Mouse (Mus musculus) liver, embryonic 13.5 days (tissue): ENCODE data around the gene Faap20. TPM values are rescaled to one million over a fixed set of nuclear protein-coding genes. Genes with fewer than 3 reads are reported as not detected.

Source experiments
- ATAC-seq: fragments of 200-750 bp; cut with Nextera tagmentation; 2 replicates; pipeline ENCODE4 v1.8.0; 2017; ENCODE audit warnings: low read depth, mild to moderate bottlenecking, moderate number of reproducible peaks, moderate library complexity
- DNase-seq: peaks from one replicate; pipeline ENCODE4 v3.0.0; 2022
- H3K27ac ChIP-seq: fragments of 300-500 bp; sonication (generic); 2 replicates; pipeline ENCODE4 v1.5.1; 2015; ENCODE audit warnings: moderate library complexity, mild to moderate bottlenecking, inconsistent platforms
- H3K27me3 ChIP-seq: fragments of 300-500 bp; sonication (generic); 2 replicates; pipeline ENCODE4 v1.6.1; 2015; ENCODE audit warnings: mild to moderate bottlenecking, inconsistent platforms
- H3K36me3 ChIP-seq: fragments of 300-500 bp; sonication (generic); 2 replicates; pipeline ENCODE4 v1.6.1; 2015; ENCODE audit warnings: mild to moderate bottlenecking, inconsistent platforms
- H3K4me1 ChIP-seq: fragments of 300-500 bp; sonication (generic); replicated peaks from 2 replicates; pipeline ENCODE4 v1.6.1; 2015; ENCODE audit warnings: inconsistent platforms
- H3K4me2 ChIP-seq: fragments of 300-500 bp; sonication (generic); 2 replicates; pipeline ENCODE4 v1.6.1; 2015; ENCODE audit warnings: inconsistent platforms, mild to moderate bottlenecking, moderate library complexity
- H3K4me3 ChIP-seq: fragments of 300-500 bp; sonication (generic); replicated peaks from 2 replicates; pipeline ENCODE4 v1.5.1; 2015; ENCODE audit warnings: mild to moderate bottlenecking, inconsistent platforms
- H3K9ac ChIP-seq: fragments of 300-500 bp; sonication (generic); 2 replicates; pipeline ENCODE4 v1.6.1; 2015; ENCODE audit warnings: mild to moderate bottlenecking, inconsistent platforms
- H3K9me3 ChIP-seq: fragments of 300-500 bp; sonication (generic); replicated peaks from 2 replicates; pipeline ENCODE4 v1.6.1; 2016; ENCODE audit warnings: inconsistent platforms
- WGBS: fragments of 180-500 bp; shearing (Covaris S2); methylation state at CpG from one replicate; pipeline ENCODE4 v1.1.7; 2015; ENCODE audit not compliant: insufficient replicate concordance; 5-methylcytosine and 5-hydroxymethylcytosine counted together
- polyA plus RNA-seq: library from polyadenylated mRNA; unstranded; fragments of >200 nt; fragmentation: Nextera tagmentation; extraction: Ambion mirVana; gene quantifications from 2 replicates; pipeline ENCODE4 v1.2.1, GENCODE M21; 2015

Gene Faap20
- 23.4 and 23.6 TPM in 2 replicates for polyA plus RNA-seq

DNA sequence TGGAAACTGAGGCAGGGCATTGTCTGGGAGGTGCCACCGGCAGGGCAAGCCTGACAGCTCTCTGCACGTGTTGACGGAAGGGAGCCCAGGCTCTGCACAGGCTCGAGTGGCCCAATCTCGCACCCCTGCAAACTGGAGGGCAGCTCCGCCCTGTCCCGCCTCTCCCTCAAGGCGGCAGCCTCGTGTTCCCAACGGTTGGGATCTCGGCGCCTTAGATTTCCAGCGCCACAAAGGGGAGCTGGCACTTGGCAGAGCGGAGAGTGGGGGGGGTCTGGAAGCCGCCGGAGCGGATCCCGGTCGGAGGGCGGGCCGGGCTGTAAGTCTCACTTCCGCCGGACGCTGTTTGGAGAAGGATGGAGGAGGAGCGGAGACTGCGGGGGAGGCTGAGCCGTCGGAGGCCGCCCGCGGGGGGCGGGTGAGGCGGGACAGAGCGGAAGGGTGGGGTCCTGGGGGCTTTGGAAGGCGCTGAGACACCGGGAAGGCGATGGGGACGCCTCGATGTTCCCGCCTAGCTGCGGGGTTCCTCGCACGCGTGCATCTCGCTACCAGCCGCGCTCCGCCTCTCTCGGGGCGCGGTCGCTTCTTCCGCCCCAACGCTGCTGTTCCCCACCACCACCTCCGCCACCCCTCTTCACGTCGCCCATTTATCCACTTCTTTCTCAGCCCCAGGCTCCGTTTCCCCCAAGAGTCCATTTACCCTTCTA is at the start of gene Faap20:
Faap20 (plus strand) TSS at position 155 of the 704 bp plus-strand sequence.
- Histone ChIP-seq H3K27me3 (no peaks in the 10 kb centered on the region), H3K4me3 (peak within 1 kb of the TSS; percentile 69), H3K4me2 (peak within 1 kb of the TSS; percentile 93), H3K36me3 (no peaks in the 10 kb centered on the region), H3K4me1 (peaks cover 48% of the 10 kb centered on the region), H3K27ac (peak within 1 kb of the TSS; percentile 84), H3K9ac (peak within 1 kb of the TSS; percentile 78), H3K9me3 (no peaks in the 10 kb centered on the region)
- under 1% methylated on average over 50 of the region's 58 CpGs for WGBS
- peak; percentile 86 for ATAC-seq
- DNase-seq, result peak; percentile 71

DNA sequence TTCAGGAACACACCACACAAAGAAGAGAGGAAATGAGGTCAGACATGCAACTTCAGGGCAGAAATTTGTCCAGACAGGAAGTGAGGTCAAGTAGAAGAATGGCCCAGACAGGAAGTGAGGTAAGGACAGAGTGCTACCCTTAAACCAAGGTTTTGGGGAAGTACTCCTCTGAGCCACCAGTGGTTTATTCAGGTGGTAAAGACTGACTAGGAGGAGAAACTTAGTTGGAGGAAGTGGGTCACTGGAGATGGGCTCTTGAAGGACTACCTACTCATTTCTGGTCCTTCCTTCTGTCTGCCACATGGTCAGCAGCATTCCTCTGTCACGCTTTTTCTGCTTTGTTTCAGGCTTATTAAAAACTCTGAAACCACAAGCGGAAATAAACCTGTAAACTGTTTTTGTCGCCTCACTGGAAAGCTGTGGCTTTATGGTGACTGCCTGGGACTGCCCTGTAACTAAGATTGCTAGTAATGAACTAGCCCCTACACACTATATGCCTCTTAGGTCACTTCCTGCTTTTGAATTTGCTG is 48.7 kb upstream of the Faap20 start:
- Histone ChIP-seq H3K36me3 (no peaks in the 10 kb centered on the region), H3K4me2 (no peak overlapping the region), H3K9ac (no peak overlapping the region), H3K4me1 (peaks cover 86% of the 10 kb centered on the region), H3K27me3 (no peaks in the 10 kb centered on the region), H3K4me3 (no peak overlapping the region), H3K27ac (peak overlapping the region; percentile 58; the same call in 1 of the 2 replicates), H3K9me3 (no peaks in the 10 kb centered on the region)
- WGBS, result 32% methylated on average over 3 of the region's 3 CpGs
- DNase-seq (no peak), ATAC-seq (no peak)

DNA sequence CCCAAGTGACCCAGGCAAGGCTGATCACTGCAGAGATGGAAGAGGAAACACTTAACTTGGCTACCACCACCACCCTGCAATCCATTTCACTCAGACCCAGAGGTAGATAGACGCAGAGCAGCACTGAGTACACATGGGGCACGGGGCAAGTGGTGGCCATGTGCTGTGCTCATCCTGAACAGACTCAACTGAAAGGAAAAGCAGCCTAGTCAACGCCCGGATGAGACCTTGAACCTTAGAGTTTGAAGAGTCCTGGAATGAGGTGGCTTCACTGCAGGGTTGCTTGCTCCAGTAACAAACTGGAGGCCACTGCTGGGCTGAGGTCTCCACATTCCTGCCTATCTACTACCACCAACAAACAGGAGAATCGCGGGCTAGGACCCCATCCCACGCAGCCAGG is 47.8 kb upstream of the Faap20 start:
- 63% methylated on average over 7 of the region's 7 CpGs for WGBS
- peak; percentile 29; the same call in 1 of the 2 replicates for ATAC-seq
- H3K4me2 ChIP-seq, result no peak overlapping the region

DNA sequence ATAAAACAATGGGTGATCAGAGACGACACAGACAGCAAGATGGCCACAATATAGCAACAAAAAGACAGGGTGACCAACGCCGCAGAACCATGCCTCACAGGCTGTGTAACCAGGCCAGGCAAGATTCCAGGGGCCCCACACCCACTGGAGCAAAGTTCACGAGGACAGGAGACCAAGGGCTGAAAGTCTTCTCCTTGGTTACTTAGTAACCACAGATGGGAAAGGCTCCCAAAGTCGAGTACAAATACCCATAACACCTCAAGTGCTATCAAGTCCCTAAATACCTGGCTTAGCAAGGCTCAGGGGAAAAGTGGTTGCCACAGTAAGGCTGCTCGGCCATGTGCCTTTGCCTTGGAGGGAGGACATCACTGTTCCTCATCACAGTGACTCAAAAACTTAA is 43.7 kb upstream of the Faap20 start:
- Histone ChIP-seq H3K27ac (peak overlapping the region; percentile 68), H3K27me3 (no peaks in the 10 kb centered on the region), H3K36me3 (peaks cover 6% of the 10 kb centered on the region; the same call in 1 of the 2 replicates), H3K4me3 (no peak overlapping the region), H3K4me2 (peak overlapping the region; percentile 29; the same call in 1 of the 2 replicates), H3K4me1 (peaks cover 81% of the 10 kb centered on the region), H3K9me3 (no peaks in the 10 kb centered on the region), H3K9ac (no peak overlapping the region)
- DNase-seq (no peak), ATAC-seq (peak; percentile 41)
- WGBS, result 58% methylated on average over 6 of the region's 6 CpGs

More for the DNA sequence above, 47.8 kb upstream of the Faap20 start:
- DNase-seq, result no peak
- H3K4me3 ChIP-seq, result no peak overlapping the region
- no peaks in the 10 kb centered on the region for H3K27me3 ChIP-seq
- no peaks in the 10 kb centered on the region for H3K36me3 ChIP-seq
- H3K9ac ChIP-seq, result no peak overlapping the region
- peaks cover 89% of the 10 kb centered on the region for H3K4me1 ChIP-seq
- peak overlapping the region; percentile 58 for H3K27ac ChIP-seq
- H3K9me3 ChIP-seq, result no peaks in the 10 kb centered on the region

DNA sequence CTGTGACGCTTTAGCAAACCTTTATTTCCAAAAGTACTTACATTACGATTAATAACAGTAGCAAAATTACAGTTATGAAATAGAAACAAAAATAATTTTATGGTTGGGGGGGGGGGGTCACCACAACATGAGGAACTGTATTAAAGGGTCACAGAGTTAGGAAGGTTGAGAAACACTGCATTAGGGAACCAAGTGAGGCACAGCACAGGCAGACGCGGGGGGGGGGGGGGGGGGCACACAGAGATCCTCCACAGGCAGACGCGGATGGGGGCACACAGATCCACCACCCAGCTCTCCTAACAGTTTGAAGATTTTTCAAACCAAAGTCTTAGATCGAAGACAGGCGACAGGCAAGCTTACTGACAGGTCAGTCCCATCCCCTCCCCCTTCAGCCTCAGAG is 43.1 kb upstream of the Faap20 start:
- Histone ChIP-seq H3K4me2 (no peak overlapping the region), H3K4me3 (no peak overlapping the region), H3K4me1 (peaks cover 75% of the 10 kb centered on the region), H3K9ac (no peak overlapping the region), H3K36me3 (peaks cover 6% of the 10 kb centered on the region; the same call in 1 of the 2 replicates), H3K27me3 (no peaks in the 10 kb centered on the region), H3K27ac (peak overlapping the region; percentile 41), H3K9me3 (no peaks in the 10 kb centered on the region)
- WGBS, result 50% methylated on average over 8 of the region's 8 CpGs
- DNase-seq (no peak), ATAC-seq (no peak)

DNA sequence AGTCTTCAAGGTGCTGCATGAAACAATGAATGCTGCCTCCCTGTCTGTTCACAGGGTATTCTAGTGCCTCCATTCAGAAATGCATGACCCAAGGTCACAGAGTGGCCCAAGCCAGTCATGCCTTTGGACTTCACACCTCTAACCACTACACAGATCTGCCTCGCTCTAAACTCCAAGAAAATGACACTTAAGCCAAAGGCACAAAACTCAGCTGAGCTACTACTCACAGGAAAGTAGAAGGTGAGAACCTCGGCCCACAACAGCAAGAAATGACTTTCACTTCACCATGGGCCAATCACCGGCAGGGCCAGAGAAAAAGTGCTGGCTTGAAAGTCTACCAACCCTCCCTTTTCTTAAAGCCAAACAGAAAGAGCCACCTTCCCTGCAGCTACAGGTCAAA is 41.8 kb upstream of the Faap20 start:
- Histone ChIP-seq H3K4me2 (no peak overlapping the region), H3K36me3 (peaks cover 6% of the 10 kb centered on the region; the same call in 1 of the 2 replicates), H3K9me3 (no peaks in the 10 kb centered on the region), H3K4me1 (peaks cover 62% of the 10 kb centered on the region), H3K9ac (no peak overlapping the region), H3K27ac (peak overlapping the region; percentile 34), H3K4me3 (no peak overlapping the region), H3K27me3 (no peaks in the 10 kb centered on the region)
- DNase-seq, result no peak
- no peak for ATAC-seq
- 68% methylated on average over 3 of the region's 3 CpGs for WGBS

DNA sequence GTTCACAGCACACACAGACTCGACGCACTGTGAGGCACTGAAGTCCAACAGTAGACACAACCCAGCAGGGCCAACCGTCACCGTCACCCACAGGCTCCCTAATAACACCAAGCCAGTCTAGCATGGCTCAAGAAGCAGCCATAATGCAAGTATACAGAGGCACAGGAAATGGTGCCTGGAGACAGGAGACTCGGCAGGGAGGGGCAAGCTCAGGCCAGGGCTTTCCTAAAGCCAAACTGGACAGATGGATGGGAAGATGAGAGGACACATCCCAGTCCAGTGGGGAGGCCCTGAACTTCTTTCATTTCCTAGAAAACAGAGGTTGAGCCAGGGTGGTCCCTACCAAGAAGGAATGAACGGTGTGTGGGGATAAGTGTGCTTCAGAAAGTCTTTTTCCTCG is 41.0 kb upstream of the Faap20 start:
- Histone ChIP-seq H3K9me3 (no peaks in the 10 kb centered on the region), H3K27ac (no peak overlapping the region), H3K27me3 (no peaks in the 10 kb centered on the region), H3K36me3 (peaks cover 6% of the 10 kb centered on the region; the same call in 1 of the 2 replicates), H3K4me3 (no peak overlapping the region), H3K4me1 (peaks cover 61% of the 10 kb centered on the region), H3K4me2 (no peak overlapping the region), H3K9ac (no peak overlapping the region)
- 70% methylated on average over 7 of the region's 7 CpGs for WGBS
- DNase-seq, result no peak
- no peak for ATAC-seq

DNA sequence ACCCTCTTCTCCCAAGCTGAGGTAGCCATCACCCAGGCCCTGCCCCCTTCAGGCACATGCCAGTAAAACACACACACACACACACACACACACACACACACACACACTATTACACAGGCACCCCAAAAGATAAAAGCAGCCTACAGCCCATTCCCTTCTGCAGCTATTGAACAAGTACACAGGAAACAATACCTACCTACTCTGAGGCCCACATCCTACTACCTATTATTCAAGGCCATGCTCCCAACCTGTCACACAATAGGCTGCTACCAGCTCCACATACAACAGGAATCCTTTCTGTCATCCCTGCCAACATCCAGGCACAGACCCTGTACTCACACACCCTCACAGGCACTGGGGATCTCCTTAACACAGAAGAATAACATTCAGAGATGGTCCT is 40.5 kb upstream of the Faap20 start:
- H3K4me3 ChIP-seq, result no peak overlapping the region
- no peak for DNase-seq
- H3K4me2 ChIP-seq, result no peak overlapping the region
- no peaks in the 10 kb centered on the region for H3K9me3 ChIP-seq
- H3K4me1 ChIP-seq, result peaks cover 65% of the 10 kb centered on the region
- no peak overlapping the region for H3K27ac ChIP-seq
- no peaks in the 10 kb centered on the region for H3K27me3 ChIP-seq
- peaks cover 6% of the 10 kb centered on the region; the same call in 1 of the 2 replicates for H3K36me3 ChIP-seq
- ATAC-seq, result no peak
- no peak overlapping the region for H3K9ac ChIP-seq

DNA sequence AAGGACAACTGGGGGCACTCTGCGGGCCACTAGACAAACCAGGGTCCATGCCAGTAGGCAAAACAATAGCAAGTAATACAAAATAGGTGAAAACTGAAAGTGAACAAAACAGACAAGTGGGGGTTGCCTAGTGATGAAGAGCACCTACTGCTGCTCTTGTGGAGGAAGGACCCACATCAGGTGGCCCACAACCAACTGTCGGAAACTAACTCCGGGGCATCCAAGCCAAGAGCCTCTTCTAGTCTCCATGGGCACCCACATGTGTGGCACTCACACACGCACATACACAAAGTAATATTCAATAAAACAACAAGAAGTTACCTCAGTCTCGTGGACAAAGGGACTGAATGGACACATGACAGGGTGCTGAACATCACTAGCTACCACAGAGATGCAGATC is 40.1 kb upstream of the Faap20 start:
- ATAC-seq (no peak), DNase-seq (no peak)
- no peaks in the 10 kb centered on the region for H3K27me3 ChIP-seq
- H3K27ac ChIP-seq, result no peak overlapping the region
- H3K4me2 ChIP-seq, result no peak overlapping the region
- H3K9ac ChIP-seq, result no peak overlapping the region
- H3K4me3 ChIP-seq, result no peak overlapping the region
- H3K36me3 ChIP-seq, result peaks cover 6% of the 10 kb centered on the region; the same call in 1 of the 2 replicates
- 74% methylated on average over 5 of the region's 5 CpGs for WGBS
- H3K4me1 ChIP-seq, result peaks cover 66% of the 10 kb centered on the region
- no peaks in the 10 kb centered on the region for H3K9me3 ChIP-seq

DNA sequence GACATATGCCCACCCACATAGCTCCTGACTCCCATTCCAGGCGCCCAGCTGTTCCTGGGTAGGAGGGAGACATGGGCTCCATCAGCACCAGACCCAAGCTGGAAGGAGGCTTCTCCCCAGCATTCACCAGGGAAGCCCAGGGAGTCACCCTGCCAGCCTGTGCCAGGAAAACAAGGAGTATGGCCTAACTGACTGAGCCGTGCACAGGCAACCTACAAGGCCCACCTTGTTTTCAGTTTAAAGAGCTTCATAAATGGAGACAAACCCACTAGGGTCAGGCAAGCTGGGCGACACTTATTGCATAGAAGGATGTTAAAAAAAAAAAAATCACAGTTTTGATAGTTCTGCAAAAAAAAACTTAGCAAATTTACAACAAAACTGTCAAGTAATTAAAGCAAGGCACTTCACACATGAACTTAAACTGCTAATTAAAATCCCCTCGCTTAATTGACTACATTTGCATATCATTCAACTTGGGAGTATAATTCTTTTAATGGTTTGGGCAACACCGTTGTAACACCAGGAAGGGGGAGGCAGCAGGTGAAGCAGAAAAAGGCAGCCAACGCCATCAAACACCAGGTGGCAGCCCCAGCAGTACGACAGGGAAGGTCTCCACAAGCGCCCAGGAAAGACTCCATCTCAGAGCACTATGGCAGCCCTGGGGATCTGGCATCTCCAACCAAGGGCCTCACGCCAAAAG is 36.4 kb upstream of the Faap20 start:
- WGBS, result 66% methylated on average over 9 of the region's 9 CpGs
- Histone ChIP-seq H3K4me1 (peaks cover 67% of the 10 kb centered on the region), H3K4me2 (no peak overlapping the region), H3K9ac (no peak overlapping the region), H3K9me3 (no peaks in the 10 kb centered on the region), H3K36me3 (peaks cover 6% of the 10 kb centered on the region; the same call in 1 of the 2 replicates), H3K27ac (no peak overlapping the region), H3K4me3 (no peak overlapping the region), H3K27me3 (no peaks in the 10 kb centered on the region)
- DNase-seq (no peak), ATAC-seq (no peak)

DNA sequence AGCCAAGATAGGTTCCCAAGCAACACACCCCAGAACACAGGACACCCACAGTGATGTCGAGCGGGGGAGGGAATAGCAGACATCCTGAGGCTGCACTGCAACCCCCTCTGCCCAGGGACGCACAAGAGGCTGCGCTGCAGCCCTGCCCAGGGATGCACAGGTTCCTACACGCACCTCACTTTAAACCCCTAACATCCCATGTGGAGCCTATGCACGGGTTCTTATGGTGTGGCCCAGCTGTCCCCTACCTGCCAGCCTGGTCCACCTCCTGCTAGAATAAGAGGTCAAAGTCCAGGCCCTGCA is 35.9 kb upstream of the Faap20 start:
- no peaks in the 10 kb centered on the region for H3K27me3 ChIP-seq
- H3K4me1 ChIP-seq, result peaks cover 67% of the 10 kb centered on the region
- H3K4me2 ChIP-seq, result no peak overlapping the region
- WGBS, result 67% methylated on average over 6 of the region's 6 CpGs
- peak; percentile 25; the same call in 1 of the 2 replicates for ATAC-seq
- no peak overlapping the region for H3K27ac ChIP-seq
- H3K9me3 ChIP-seq, result no peaks in the 10 kb centered on the region
- H3K9ac ChIP-seq, result no peak overlapping the region
- DNase-seq, result no peak
- no peak overlapping the region for H3K4me3 ChIP-seq
- H3K36me3 ChIP-seq, result peaks cover 6% of the 10 kb centered on the region; the same call in 1 of the 2 replicates
